Mouse (Mus musculus): ENCODE data around the gene Adamts13. TPM values are rescaled to one million over a fixed set of nuclear protein-coding genes. Genes with fewer than 3 reads are reported as not detected.

Adamts13 gene
- polyA plus RNA-seq, 1 experiment from 2014 or later, result not detected

DNA sequence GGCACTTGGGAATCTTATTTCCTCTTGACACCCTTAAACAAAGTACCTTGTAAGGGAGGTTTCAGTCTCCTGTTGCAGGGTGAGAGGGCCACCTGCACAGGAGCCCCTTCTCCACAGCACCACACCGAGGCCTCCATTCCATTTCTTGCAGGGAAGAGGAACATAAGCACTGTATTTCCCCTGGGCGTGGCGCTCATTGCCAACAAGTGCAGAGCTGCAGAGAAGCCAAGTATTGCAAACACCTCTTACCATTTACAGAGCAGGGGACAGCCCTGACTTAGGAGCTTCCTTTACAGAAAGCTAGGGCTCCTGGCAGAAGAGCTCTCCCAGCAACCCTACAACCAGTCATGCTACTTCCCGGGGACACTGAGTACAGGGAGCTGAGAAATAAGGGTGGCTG is 21.0 kb upstream of the Adamts13 start:
- Histone ChIP-seq H3K9ac (no peak overlapping the region), H3K27me3 (no peaks in the 10 kb centered on the region), H3K4me1 (no peaks in the 10 kb centered on the region), H3K36me3 (peaks cover 73% of the 10 kb centered on the region), H3K4me3 (no peak overlapping the region), H3K9me3 (no peaks in the 10 kb centered on the region), H3K27ac (no peak overlapping the region), H3K4me2 (no peak overlapping the region)
- ATAC-seq (ENCODE audit: insufficient number of reproducible peaks, low FRiP score, low TSS enrichment, low read depth), result no peak
- WGBS, result 92% methylated on average over 4 of the region's 4 CpGs

DNA sequence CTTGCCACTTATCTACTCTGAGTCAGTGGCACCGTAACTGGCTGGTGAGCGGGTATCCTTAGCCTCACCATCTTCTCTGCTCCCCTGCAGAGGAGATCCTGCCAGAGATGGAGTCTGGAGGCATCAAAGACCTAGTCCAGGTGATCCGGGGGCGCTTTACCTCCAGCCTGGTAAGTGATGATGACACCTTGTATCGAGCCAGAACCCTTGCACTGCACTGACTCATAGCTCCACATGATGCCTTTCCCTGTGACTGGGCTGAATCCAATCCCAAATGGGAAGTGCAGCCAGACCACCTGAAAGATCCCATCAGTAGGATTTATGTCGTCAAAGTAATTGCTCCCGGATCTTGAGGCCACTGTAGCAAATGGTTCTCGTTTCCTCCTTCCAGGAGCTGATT is 20.4 kb upstream of the Adamts13 start:
- WGBS, result 76% methylated on average over 8 of the region's 8 CpGs
- no peaks in the 10 kb centered on the region for H3K27me3 ChIP-seq
- no peak overlapping the region for H3K4me2 ChIP-seq
- no peak for ATAC-seq (ENCODE audit: insufficient number of reproducible peaks, low FRiP score, low TSS enrichment, low read depth)
- H3K4me3 ChIP-seq, result no peak overlapping the region
- H3K4me1 ChIP-seq, result no peaks in the 10 kb centered on the region
- H3K9ac ChIP-seq, result no peak overlapping the region
- H3K36me3 ChIP-seq, result peaks cover 80% of the 10 kb centered on the region
- H3K9me3 ChIP-seq, result no peaks in the 10 kb centered on the region
- H3K27ac ChIP-seq, result no peak overlapping the region

- H3K9me3 ChIP-seq, result no peaks in the 10 kb centered on the region
- no peak for ATAC-seq (ENCODE audit: insufficient number of reproducible peaks, low FRiP score, low TSS enrichment, low read depth)
- H3K9ac ChIP-seq, result no peak overlapping the region
- H3K27ac ChIP-seq, result no peak overlapping the region
- no peak overlapping the region for H3K4me2 ChIP-seq
- no peaks in the 10 kb centered on the region for H3K27me3 ChIP-seq
- 94% methylated on average over 2 of the region's 2 CpGs for WGBS
- H3K4me1 ChIP-seq, result no peaks in the 10 kb centered on the region
- H3K4me3 ChIP-seq, result no peak overlapping the region
- peaks cover 84% of the 10 kb centered on the region for H3K36me3 ChIP-seq
Measured at GRCm38 (mm10) chr2:26954735-26955395, 18.4 kb upstream of the Adamts13 start.

- Histone ChIP-seq H3K4me2 (no peak overlapping the region), H3K4me1 (peaks cover 3% of the 10 kb centered on the region; the same call in 1 of the 2 replicates), H3K9me3 (no peaks in the 10 kb centered on the region), H3K4me3 (no peak overlapping the region), H3K27ac (no peak overlapping the region), H3K27me3 (no peaks in the 10 kb centered on the region), H3K9ac (no peak overlapping the region), H3K36me3 (peaks cover 89% of the 10 kb centered on the region)
- no peak for ATAC-seq (ENCODE audit: insufficient number of reproducible peaks, low FRiP score, low TSS enrichment, low read depth)
- WGBS, result 95% methylated on average over 12 of the region's 12 CpGs
Measured at GRCm38 (mm10) chr2:26956811-26957487, 16.3 kb upstream of the Adamts13 start.

- Histone ChIP-seq H3K36me3 (peaks cover 89% of the 10 kb centered on the region), H3K9ac (no peak overlapping the region), H3K27ac (no peak overlapping the region), H3K4me1 (peaks cover 7% of the 10 kb centered on the region; the same call in 1 of the 2 replicates), H3K9me3 (no peaks in the 10 kb centered on the region), H3K4me2 (no peak overlapping the region), H3K27me3 (no peaks in the 10 kb centered on the region), H3K4me3 (no peak overlapping the region)
- 79% methylated on average over 2 of the region's 2 CpGs for WGBS
- ATAC-seq (ENCODE audit: insufficient number of reproducible peaks, low FRiP score, low TSS enrichment, low read depth), result no peak
Measured at GRCm38 (mm10) chr2:26957488-26957859, 15.7 kb upstream of the Adamts13 start.

DNA sequence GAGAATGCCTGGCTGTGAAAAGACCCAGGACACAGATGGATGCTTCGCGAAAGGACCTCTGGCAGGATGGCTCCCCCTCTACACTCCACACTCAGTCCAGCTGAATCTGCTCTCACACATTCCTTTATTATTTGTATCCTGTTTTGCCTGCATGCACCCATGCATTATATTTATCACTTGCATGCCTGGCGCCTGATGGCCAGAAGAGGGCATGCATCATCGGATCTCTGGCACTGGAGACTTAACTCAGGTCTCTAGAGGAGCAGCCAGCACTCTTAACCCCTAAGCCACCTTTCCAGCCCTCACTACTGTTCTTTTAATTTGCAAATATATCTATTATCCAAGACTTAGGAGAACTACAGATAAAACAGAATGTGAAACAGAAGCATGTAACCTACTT is 12.5 kb upstream of the Adamts13 start:
- ATAC-seq (ENCODE audit: insufficient number of reproducible peaks, low FRiP score, low TSS enrichment, low read depth), result no peak
- 78% methylated on average over 4 of the region's 4 CpGs for WGBS

GRCm38 (mm10) chr2:26963923-26964723 is 9.1 kb upstream of the Adamts13 start, which contains the start of gene Rexo4:
Gene Rexo4 (minus strand): TSS chr2:26964386.
- H3K4me3 ChIP-seq, result peak within 1 kb of the TSS; percentile 83
- H3K4me2 ChIP-seq, result peak within 1 kb of the TSS; percentile 78
- peak within 1 kb of the TSS; percentile 92 for H3K9ac ChIP-seq
- peak; percentile 94 for ATAC-seq (ENCODE audit: insufficient number of reproducible peaks, low FRiP score, low TSS enrichment, low read depth)
- WGBS, result under 1% methylated on average over 50 of the region's 50 CpGs
- peaks cover 20% of the 10 kb centered on the region for H3K4me1 ChIP-seq
- no peaks in the 10 kb centered on the region for H3K27me3 ChIP-seq
- no peaks in the 10 kb centered on the region for H3K9me3 ChIP-seq
- H3K36me3 ChIP-seq, result peaks cover 30% of the 10 kb centered on the region
- peak within 1 kb of the TSS; percentile 99 for H3K27ac ChIP-seq

More for the DNA sequence above, 12.5 kb upstream of the Adamts13 start:
- no peaks in the 10 kb centered on the region for H3K9me3 ChIP-seq
- H3K4me1 ChIP-seq, result peaks cover 20% of the 10 kb centered on the region
- H3K4me3 ChIP-seq, result no peak overlapping the region
- no peaks in the 10 kb centered on the region for H3K27me3 ChIP-seq
- H3K4me2 ChIP-seq, result no peak overlapping the region
- peaks cover 61% of the 10 kb centered on the region for H3K36me3 ChIP-seq
- no peak overlapping the region for H3K9ac ChIP-seq
- H3K27ac ChIP-seq, result no peak overlapping the region

DNA sequence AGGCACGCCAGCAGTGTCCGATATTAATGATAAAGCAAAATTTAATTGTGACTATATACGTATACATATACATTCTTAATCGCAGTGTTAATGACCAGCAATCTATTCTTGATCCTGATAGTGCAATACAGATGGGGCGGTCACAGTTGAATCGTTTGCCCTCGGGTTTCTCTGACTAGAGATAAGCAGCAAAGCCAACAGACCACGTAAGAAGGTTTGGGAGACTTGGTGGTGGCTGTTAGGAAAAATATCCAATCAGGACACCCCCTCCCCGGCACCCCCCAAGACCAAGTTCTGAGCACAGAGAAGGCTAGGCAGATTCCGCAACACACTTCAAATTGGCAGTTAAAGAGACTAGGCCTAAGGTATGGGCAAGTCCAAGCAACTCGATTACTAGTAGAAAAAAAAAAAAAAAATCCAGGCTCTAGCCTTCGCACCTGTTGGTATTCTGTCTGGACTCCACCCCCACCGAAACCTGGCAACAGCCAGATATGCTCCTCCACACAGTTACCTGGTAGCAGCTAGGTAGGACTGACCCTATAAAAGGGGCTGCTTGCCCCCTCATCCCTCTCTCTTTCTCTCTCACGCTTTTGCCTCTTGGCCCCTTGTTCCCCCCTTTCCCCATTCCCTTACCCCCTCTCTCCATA is 8.4 kb upstream of the Adamts13 start:
- H3K27ac ChIP-seq, result peak overlapping the region; percentile 99
- peaks cover 20% of the 10 kb centered on the region for H3K4me1 ChIP-seq
- no peaks in the 10 kb centered on the region for H3K9me3 ChIP-seq
- peak overlapping the region; percentile 83 for H3K4me3 ChIP-seq
- 16% methylated on average over 14 of the region's 14 CpGs for WGBS
- H3K9ac ChIP-seq, result peak overlapping the region; percentile 92
- H3K36me3 ChIP-seq, result peaks cover 26% of the 10 kb centered on the region
- no peak for ATAC-seq (ENCODE audit: insufficient number of reproducible peaks, low FRiP score, low TSS enrichment, low read depth)
- H3K27me3 ChIP-seq, result no peaks in the 10 kb centered on the region
- peak overlapping the region; percentile 78 for H3K4me2 ChIP-seq

DNA sequence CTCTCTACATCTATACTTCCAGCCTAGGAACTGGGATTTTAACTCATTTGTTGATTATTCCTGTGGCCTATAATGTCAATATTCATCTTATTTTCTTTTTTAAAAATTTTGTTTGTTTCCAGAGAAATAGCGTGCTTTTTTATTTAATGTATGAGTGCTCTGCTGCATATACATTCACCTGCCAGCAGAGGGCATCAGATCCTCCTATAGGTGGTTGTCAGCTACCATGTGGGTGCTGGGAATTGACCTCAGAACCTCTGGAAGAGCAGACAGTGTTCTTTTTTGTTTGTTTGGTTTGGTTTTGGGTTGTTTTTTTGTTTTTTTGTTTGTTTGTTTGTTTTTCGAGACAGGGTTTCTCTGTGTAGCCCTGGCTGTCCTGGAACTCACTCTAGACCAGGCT is 6.0 kb upstream of the Adamts13 start:
- ATAC-seq (ENCODE audit: insufficient number of reproducible peaks, low FRiP score, low TSS enrichment, low read depth), result no peak
- WGBS, result 85% methylated on average over 2 of the region's 2 CpGs
- H3K36me3 ChIP-seq, result peaks cover 2% of the 10 kb centered on the region
- no peaks in the 10 kb centered on the region for H3K9me3 ChIP-seq
- H3K27me3 ChIP-seq, result no peaks in the 10 kb centered on the region
- peaks cover 14% of the 10 kb centered on the region for H3K4me1 ChIP-seq
- no peak overlapping the region for H3K9ac ChIP-seq
- H3K4me3 ChIP-seq, result no peak overlapping the region
- no peak overlapping the region for H3K27ac ChIP-seq
- no peak overlapping the region for H3K4me2 ChIP-seq

DNA sequence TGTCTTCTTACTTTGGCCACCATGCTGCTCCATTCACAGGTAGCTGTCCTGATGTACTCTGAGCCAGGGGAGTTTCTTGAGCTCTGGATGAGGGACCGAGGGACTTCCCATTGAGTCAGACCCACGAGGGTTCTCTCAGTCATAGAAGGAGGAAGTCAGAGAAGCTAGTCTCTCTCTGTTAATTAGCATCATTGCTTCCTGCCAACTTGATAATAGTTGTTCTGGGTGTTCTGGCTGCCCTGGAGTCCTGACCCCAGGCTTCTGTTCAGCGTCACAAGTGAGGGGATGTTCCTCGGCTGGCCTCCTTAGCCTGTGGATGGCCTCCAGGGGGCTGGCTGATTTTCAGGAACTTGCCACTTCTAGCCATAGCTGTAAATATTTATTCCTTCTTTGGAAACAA is 744 bp downstream of the Adamts13 start:
- Histone ChIP-seq H3K9me3 (no peaks in the 10 kb centered on the region), H3K4me2 (no peak overlapping the region), H3K9ac (no peak overlapping the region), H3K36me3 (no peaks in the 10 kb centered on the region), H3K27me3 (no peaks in the 10 kb centered on the region), H3K27ac (no peak overlapping the region), H3K4me1 (no peaks in the 10 kb centered on the region), H3K4me3 (no peak overlapping the region)
- 26% methylated on average over 4 of the region's 4 CpGs for WGBS
- ATAC-seq (ENCODE audit: insufficient number of reproducible peaks, low FRiP score, low TSS enrichment, low read depth), result no peak

- Histone ChIP-seq H3K36me3 (no peaks in the 10 kb centered on the region), H3K9me3 (no peaks in the 10 kb centered on the region), H3K4me3 (no peak overlapping the region), H3K27ac (no peak overlapping the region), H3K4me1 (no peaks in the 10 kb centered on the region), H3K4me2 (no peak overlapping the region), H3K27me3 (no peaks in the 10 kb centered on the region), H3K9ac (no peak overlapping the region)
- no peak for ATAC-seq (ENCODE audit: insufficient number of reproducible peaks, low FRiP score, low TSS enrichment, low read depth)
- WGBS, result 72% methylated on average over 1 of the region's 1 CpGs
Measured at GRCm38 (mm10) chr2:26980361-26980760, 7.1 kb downstream of the Adamts13 start.
